Mouse (Mus musculus): ENCODE measurements around the gene Rfpl4. TPM values are rescaled to one million over a fixed set of nuclear protein-coding genes. Genes with fewer than 3 reads are reported as not detected.

The Rfpl4 gene
- polyA plus RNA-seq, 1 experiment from 2014 or later = not detected

- peak; percentile 14; the same call in 1 of the 2 replicates for ATAC-seq (ENCODE audit: insufficient read depth, low FRiP score)
- H3K36me3 ChIP-seq (ENCODE audit: control insufficient read depth, insufficient read depth, low read length) = peaks cover 59% of the 10 kb centered on the region
These were observed 43.2 kb downstream of the Rfpl4 start for GRCm38 (mm10) chr7:5073586-5073985.

DNA sequence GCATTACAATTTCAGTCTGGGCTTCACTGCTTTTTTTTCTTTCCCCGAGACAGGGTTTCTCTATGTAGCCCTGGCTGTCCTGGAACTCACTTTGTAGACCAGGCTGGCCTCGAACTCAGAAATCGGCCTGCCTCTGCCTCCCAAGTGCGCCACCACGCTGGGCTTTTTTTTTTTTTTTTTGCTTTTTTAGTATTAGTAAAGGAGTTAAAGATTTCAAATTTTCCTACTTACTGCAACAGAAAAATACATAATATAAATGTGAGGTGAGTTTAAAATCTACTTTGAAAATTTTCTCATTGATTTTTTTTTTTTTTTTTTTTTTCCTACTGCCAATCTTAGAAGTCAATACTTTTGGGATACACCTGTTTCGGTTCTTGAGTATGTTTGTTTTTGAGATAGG, 51.9 kb downstream of the Rfpl4 start:
- peaks cover 22% of the 10 kb centered on the region for H3K36me3 ChIP-seq (ENCODE audit: control insufficient read depth, insufficient read depth, low read length)
- H3K4me2 ChIP-seq (ENCODE audit: low read depth, low read length) = no peak overlapping the region
- no peak overlapping the region for H3K9ac ChIP-seq (ENCODE audit: low read length)
- no peaks in the 10 kb centered on the region for H3K27me3 ChIP-seq (ENCODE audit: control insufficient read depth, insufficient read depth, low read length)
- WGBS = 90% methylated on average over 6 of the region's 6 CpGs
- H3K4me3 ChIP-seq (replicated peaks; ENCODE audit: low read length) = no peak overlapping the region
- no peak overlapping the region for H3K27ac ChIP-seq (ENCODE audit: low read length)
- H3K4me1 ChIP-seq (ENCODE audit: control insufficient read depth, insufficient read depth, low read length) = peaks cover 19% of the 10 kb centered on the region
- no peak for ATAC-seq (ENCODE audit: insufficient read depth, low FRiP score)
- H3K9me3 ChIP-seq (replicated peaks; ENCODE audit: control insufficient read depth, low read length) = no peaks in the 10 kb centered on the region

More at GRCm38 (mm10) chr7:5073586-5073985, 43.2 kb downstream of the Rfpl4 start:
- no peaks in the 10 kb centered on the region for H3K4me1 ChIP-seq (ENCODE audit: control insufficient read depth, insufficient read depth, low read length)
- H3K27ac ChIP-seq (ENCODE audit: low read length) = no peak overlapping the region
- no peaks in the 10 kb centered on the region for H3K9me3 ChIP-seq (replicated peaks; ENCODE audit: control insufficient read depth, low read length)
- H3K9ac ChIP-seq (ENCODE audit: low read length) = no peak overlapping the region
- H3K4me3 ChIP-seq (replicated peaks; ENCODE audit: low read length) = no peak overlapping the region
- H3K27me3 ChIP-seq (ENCODE audit: control insufficient read depth, insufficient read depth, low read length) = no peaks in the 10 kb centered on the region
- WGBS = 66% methylated on average over 1 of the region's 1 CpGs
- no peak overlapping the region for H3K4me2 ChIP-seq (ENCODE audit: low read depth, low read length)

DNA sequence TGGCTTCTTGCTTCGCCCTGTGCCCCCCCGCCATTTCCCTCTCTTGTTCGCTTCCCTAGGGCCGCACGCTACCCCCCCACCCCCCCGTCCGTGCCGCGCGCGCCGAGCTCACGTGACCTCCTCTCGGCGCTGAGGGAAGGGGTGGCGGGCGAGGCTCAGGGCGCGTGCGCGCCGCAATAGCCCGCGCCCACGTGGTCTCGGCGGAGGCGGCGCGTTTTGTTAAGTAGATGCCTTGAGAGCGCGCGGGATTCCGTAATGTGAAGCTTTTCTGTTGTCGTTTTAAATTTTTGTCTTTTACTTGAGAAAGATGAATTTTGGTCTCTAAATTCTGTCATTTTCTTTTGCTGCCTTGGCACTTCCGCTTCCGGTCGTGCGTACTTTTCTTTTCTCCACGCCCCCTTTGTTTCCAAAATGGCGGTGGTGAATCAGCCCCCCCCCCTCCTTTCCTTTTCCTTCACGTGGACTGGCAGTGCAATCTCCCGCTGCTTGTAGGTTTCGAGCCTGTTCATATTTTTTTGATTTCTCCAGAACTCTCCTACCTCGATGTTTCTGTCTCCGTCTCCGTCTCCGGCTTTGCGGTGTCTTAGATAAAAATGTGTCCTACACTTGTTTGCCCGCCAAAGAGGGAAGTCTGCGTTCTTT, 54.3 kb downstream of the Rfpl4 start:
- H3K4me2 ChIP-seq (ENCODE audit: low read depth, low read length) = peak overlapping the region; percentile 86
- H3K27ac ChIP-seq (ENCODE audit: low read length) = peak overlapping the region; percentile 100
- WGBS = 0% methylated on average over 51 of the region's 51 CpGs
- H3K9me3 ChIP-seq (replicated peaks; ENCODE audit: control insufficient read depth, low read length) = no peaks in the 10 kb centered on the region
- H3K4me1 ChIP-seq (ENCODE audit: control insufficient read depth, insufficient read depth, low read length) = peaks cover 21% of the 10 kb centered on the region
- no peaks in the 10 kb centered on the region for H3K27me3 ChIP-seq (ENCODE audit: control insufficient read depth, insufficient read depth, low read length)
- peak overlapping the region; percentile 88 for H3K4me3 ChIP-seq (replicated peaks; ENCODE audit: low read length)
- ATAC-seq (ENCODE audit: insufficient read depth, low FRiP score) = peak; percentile 68
- H3K36me3 ChIP-seq (ENCODE audit: control insufficient read depth, insufficient read depth, low read length) = no peaks in the 10 kb centered on the region
- H3K9ac ChIP-seq (ENCODE audit: low read length) = peak overlapping the region; percentile 96

DNA sequence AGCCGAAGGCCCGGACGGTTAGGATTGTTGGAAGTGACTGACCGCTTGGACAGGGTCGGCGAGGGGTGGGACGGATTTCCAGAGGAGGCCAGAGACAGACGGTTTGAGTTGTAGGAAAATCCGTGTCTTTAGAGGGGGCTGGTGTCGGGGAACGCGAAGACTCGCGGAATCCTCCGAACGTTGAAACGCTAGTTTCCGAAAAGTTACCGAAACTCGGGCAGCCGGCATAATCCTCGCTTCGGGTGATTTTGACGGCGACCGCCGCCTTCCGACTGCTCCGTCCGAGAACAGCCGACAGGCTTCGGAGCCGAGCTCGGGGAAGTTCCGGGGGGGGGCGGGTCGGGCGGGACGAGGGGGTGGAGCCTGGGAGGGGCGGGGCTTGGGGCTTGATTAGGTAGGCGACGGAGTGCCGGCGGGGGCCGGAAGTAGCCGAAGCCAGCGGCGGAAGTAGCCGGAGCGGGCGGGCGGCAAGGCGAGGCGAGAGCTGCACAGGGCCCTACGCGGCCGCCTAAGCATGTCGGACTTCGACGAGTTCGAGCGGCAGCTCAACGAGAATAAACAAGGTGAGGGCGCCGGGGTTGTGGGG, 54.9 kb downstream of the Rfpl4 start, which contains the start of gene U2af2:
Gene U2af2, plus strand, starts transcription at position 370 of the 586 bp plus-strand sequence.
- peak; percentile 85 for ATAC-seq (ENCODE audit: insufficient read depth, low FRiP score)
- WGBS = under 1% methylated on average over 53 of the region's 65 CpGs

GRCm38 (mm10) chr7:5060944-5061773, 55.6 kb downstream of the Rfpl4 start:
- H3K27me3 ChIP-seq (ENCODE audit: control insufficient read depth, insufficient read depth, low read length) = peaks cover 7% of the 10 kb centered on the region
- peak overlapping the region; percentile 95 for H3K4me2 ChIP-seq (ENCODE audit: low read depth, low read length)
- no peaks in the 10 kb centered on the region for H3K9me3 ChIP-seq (replicated peaks; ENCODE audit: control insufficient read depth, low read length)
- peak; percentile 89 for ATAC-seq (ENCODE audit: insufficient read depth, low FRiP score)
- peak overlapping the region; percentile 100 for H3K27ac ChIP-seq (ENCODE audit: low read length)
- H3K4me1 ChIP-seq (ENCODE audit: control insufficient read depth, insufficient read depth, low read length) = peaks cover 29% of the 10 kb centered on the region
- H3K4me3 ChIP-seq (replicated peaks; ENCODE audit: low read length) = peak overlapping the region; percentile 88
- no peaks in the 10 kb centered on the region for H3K36me3 ChIP-seq (ENCODE audit: control insufficient read depth, insufficient read depth, low read length)
- peak overlapping the region; percentile 96 for H3K9ac ChIP-seq (ENCODE audit: low read length)
- 0% methylated on average over 60 of the region's 60 CpGs for WGBS

More for the DNA sequence above, 54.9 kb downstream of the Rfpl4 start, which contains the start of gene U2af2:
- Histone ChIP-seq H3K9ac (ENCODE audit: low read length) (peak within 1 kb of the TSS; percentile 96), H3K4me1 (ENCODE audit: control insufficient read depth, insufficient read depth, low read length) (peaks cover 25% of the 10 kb centered on the region), H3K27ac (ENCODE audit: low read length) (peak within 1 kb of the TSS; percentile 100), H3K4me3 (replicated peaks; ENCODE audit: low read length) (peak within 1 kb of the TSS; percentile 88), H3K27me3 (ENCODE audit: control insufficient read depth, insufficient read depth, low read length) (0 out of 2 replicates have a peak, but pooled peaks cover 1% of the 10 kb centered on the region), H3K36me3 (ENCODE audit: control insufficient read depth, insufficient read depth, low read length) (no peaks in the 10 kb centered on the region), H3K4me2 (ENCODE audit: low read depth, low read length) (peak within 1 kb of the TSS; percentile 95), H3K9me3 (replicated peaks; ENCODE audit: control insufficient read depth, low read length) (no peaks in the 10 kb centered on the region)

DNA sequence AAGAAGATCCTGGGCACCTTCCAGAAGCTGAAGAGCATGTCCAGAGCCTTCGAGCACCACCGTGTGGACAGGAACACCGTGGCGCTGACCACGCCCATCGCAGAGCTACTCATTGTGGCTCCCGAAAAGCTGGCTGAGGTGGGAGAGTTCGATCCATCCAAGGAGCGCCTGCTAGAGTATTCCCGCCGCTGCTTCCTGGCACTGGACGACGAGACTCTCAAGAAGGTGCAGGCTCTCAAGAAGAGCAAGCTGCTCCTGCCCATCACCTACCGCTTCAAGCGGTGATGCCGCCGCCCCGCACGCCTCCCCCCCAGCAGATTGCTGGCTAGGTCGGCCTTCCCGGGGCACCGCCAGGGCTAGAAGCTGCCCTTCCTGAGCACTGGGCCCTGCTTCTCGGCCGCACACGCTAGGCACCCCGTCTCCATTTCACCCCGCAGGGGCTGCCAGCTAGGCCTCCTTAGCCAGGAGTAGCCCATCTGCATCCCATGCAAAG, 56.5 kb downstream of the Rfpl4 start:
- H3K9me3 ChIP-seq (replicated peaks; ENCODE audit: control insufficient read depth, low read length) = no peaks in the 10 kb centered on the region
- H3K9ac ChIP-seq (ENCODE audit: low read length) = peak overlapping the region; percentile 96
- H3K4me3 ChIP-seq (replicated peaks; ENCODE audit: low read length) = peak overlapping the region; percentile 88
- ATAC-seq (ENCODE audit: insufficient read depth, low FRiP score) = no peak
- H3K27me3 ChIP-seq (ENCODE audit: control insufficient read depth, insufficient read depth, low read length) = peaks cover 15% of the 10 kb centered on the region
- H3K27ac ChIP-seq (ENCODE audit: low read length) = peak overlapping the region; percentile 100
- peak overlapping the region; percentile 95 for H3K4me2 ChIP-seq (ENCODE audit: low read depth, low read length)
- no peaks in the 10 kb centered on the region for H3K36me3 ChIP-seq (ENCODE audit: control insufficient read depth, insufficient read depth, low read length)
- 4% methylated on average over 27 of the region's 27 CpGs for WGBS
- H3K4me1 ChIP-seq (ENCODE audit: control insufficient read depth, insufficient read depth, low read length) = peaks cover 24% of the 10 kb centered on the region

Small RNA genes lying within 50 kb of the gene (microRNA-seq; reads per million reads assigned to microRNA genes)
- not detected for gene Gm26217

Other genes with a start within 250 kb of the Rfpl4 start
- gene Isoc2b, start 246.7 kb downstream of the Rfpl4 start, polyA plus RNA-seq (2015; fragmentation: Nextera tagmentation; extraction: Ambion mirVana) = 16.7 and 17.6 TPM in 2 replicates
- gene Isoc2a, start 239.8 kb downstream of the Rfpl4 start, polyA plus RNA-seq (2015; fragmentation: Nextera tagmentation; extraction: Ambion mirVana) = 1.1 and 1.5 TPM in 2 replicates
- gene Gm36210, start 210.4 kb downstream of the Rfpl4 start, polyA plus RNA-seq (2015; fragmentation: Nextera tagmentation; extraction: Ambion mirVana) = 0.10 TPM in 1 of 2 replicates, not detected in the other
- gene Zfp628, start 201.7 kb downstream of the Rfpl4 start, polyA plus RNA-seq (2015; fragmentation: Nextera tagmentation; extraction: Ambion mirVana) = 2.1 and 2.3 TPM in 2 replicates
- 3.0 and 4.0 TPM in 2 replicates for gene Nat14, start 194.9 kb downstream of the Rfpl4 start, polyA plus RNA-seq (2015; fragmentation: Nextera tagmentation; extraction: Ambion mirVana)
- 3.4 and 3.5 TPM in 2 replicates for gene Ssc5d, start 191.2 kb downstream of the Rfpl4 start, polyA plus RNA-seq (2015; fragmentation: Nextera tagmentation; extraction: Ambion mirVana)
- gene Sbk2, start 152.5 kb downstream of the Rfpl4 start, polyA plus RNA-seq (2015; fragmentation: Nextera tagmentation; extraction: Ambion mirVana) = 0.26 and 0.47 TPM in 2 replicates
- gene Sbk3, start 145.8 kb downstream of the Rfpl4 start, polyA plus RNA-seq (2015; fragmentation: Nextera tagmentation; extraction: Ambion mirVana) = 0.11 TPM in 1 of 2 replicates, not detected in the other
- 23.0 and 26.5 TPM in 2 replicates for gene Zfp579, start 120.8 kb downstream of the Rfpl4 start, polyA plus RNA-seq (2015; fragmentation: Nextera tagmentation; extraction: Ambion mirVana)
- 17.2 and 17.5 TPM in 2 replicates for gene Zfp524, start 102.5 kb downstream of the Rfpl4 start, polyA plus RNA-seq (2015; fragmentation: Nextera tagmentation; extraction: Ambion mirVana)
- 18.9 and 22.6 TPM in 2 replicates for gene Fiz1, start 102.3 kb downstream of the Rfpl4 start, polyA plus RNA-seq (2015; fragmentation: Nextera tagmentation; extraction: Ambion mirVana)
- 0.99 and 1.3 TPM in 2 replicates for gene Gm44973, start 101.5 kb downstream of the Rfpl4 start, polyA plus RNA-seq (2015; fragmentation: Nextera tagmentation; extraction: Ambion mirVana)
- 3.7 and 4.1 TPM in 2 replicates for gene Zfp865, start 96.6 kb downstream of the Rfpl4 start, polyA plus RNA-seq (2015; fragmentation: Nextera tagmentation; extraction: Ambion mirVana)
- 20.6 and 21.9 TPM in 2 replicates for gene Ccdc106, start 96.4 kb downstream of the Rfpl4 start, polyA plus RNA-seq (2015; fragmentation: Nextera tagmentation; extraction: Ambion mirVana)
- gene 4632433K11Rik, start 82.8 kb downstream of the Rfpl4 start, polyA plus RNA-seq (2015; fragmentation: Nextera tagmentation; extraction: Ambion mirVana) = not detected in 2 replicates
- 5.9 and 6.1 TPM in 2 replicates for gene Zfp784, start 78.5 kb downstream of the Rfpl4 start, polyA plus RNA-seq (2015; fragmentation: Nextera tagmentation; extraction: Ambion mirVana)
- gene Zfp580, start 65.4 kb downstream of the Rfpl4 start, polyA plus RNA-seq (2015; fragmentation: Nextera tagmentation; extraction: Ambion mirVana) = 19.2 and 20.2 TPM in 2 replicates
- gene U2af2, start 54.8 kb downstream of the Rfpl4 start, polyA plus RNA-seq (2015; fragmentation: Nextera tagmentation; extraction: Ambion mirVana) = 76.3 and 81.1 TPM in 2 replicates
- 50.2 and 50.4 TPM in 2 replicates for gene Epn1, start 36.7 kb downstream of the Rfpl4 start, polyA plus RNA-seq (2015; fragmentation: Nextera tagmentation; extraction: Ambion mirVana)
- 0.40 and 0.54 TPM in 2 replicates for gene Rasl2-9, start 9.0 kb upstream of the Rfpl4 start, polyA plus RNA-seq (2015; fragmentation: Nextera tagmentation; extraction: Ambion mirVana)
- gene Vmn1r55, start 32.7 kb upstream of the Rfpl4 start, polyA plus RNA-seq (2015; fragmentation: Nextera tagmentation; extraction: Ambion mirVana) = not detected in 2 replicates
- gene Vmn1r56, start 79.8 kb upstream of the Rfpl4 start, polyA plus RNA-seq (2015; fragmentation: Nextera tagmentation; extraction: Ambion mirVana) = not detected in 2 replicates
- not detected in 2 replicates for gene Vmn1r57, start 101.5 kb upstream of the Rfpl4 start, polyA plus RNA-seq (2015; fragmentation: Nextera tagmentation; extraction: Ambion mirVana)
- gene Gm5065, start 233.6 kb upstream of the Rfpl4 start, polyA plus RNA-seq (2015; fragmentation: Nextera tagmentation; extraction: Ambion mirVana) = not detected in 2 replicates
- gene Nlrp2, start 234.1 kb upstream of the Rfpl4 start, polyA plus RNA-seq (2015; fragmentation: Nextera tagmentation; extraction: Ambion mirVana) = not detected in 2 replicates

Data from stomach, embryonic 16.5 days (tissue).